Mouse (Mus musculus): ENCODE measurements at regions not wholly inside any gene's neighbourhood (a gene's known extent, or its start where the extent isn't known, plus 50 kb on each side); places are given as distances from the start of the nearest gene placed in this dataset.

- Histone ChIP-seq H3K36me3 (ENCODE audit: control insufficient read depth, insufficient read depth, low read length, poor library complexity, severe bottlenecking) (no peaks in the 10 kb centered on the region), H3K9ac (ENCODE audit: low read depth, poor library complexity, severe bottlenecking) (no peak overlapping the region), H3K27ac (ENCODE audit: insufficient read depth, low read length) (no peak overlapping the region), H3K4me1 (ENCODE audit: control insufficient read depth, insufficient read depth, low read length) (no peaks in the 10 kb centered on the region), H3K27me3 (ENCODE audit: control insufficient read depth, insufficient read depth, low read length, poor library complexity, severe bottlenecking) (no peaks in the 10 kb centered on the region), H3K9me3 (replicated peaks; ENCODE audit: control insufficient read depth, insufficient read depth, low read length, poor library complexity, severe bottlenecking) (0 out of 2 replicates have a peak, but pooled peaks cover 4% of the 10 kb centered on the region), H3K4me3 (ENCODE audit: low read depth, low read length) (no peak overlapping the region)
- TF ChIP-seq POLR2A (IDR thresholded peaks at IDR 0.05; ENCODE audit: insufficient read depth, low read length) (no peak), CTCF (IDR thresholded peaks at IDR 0.05; ENCODE audit: low read depth, low read length) (no peak), EP300 (IDR thresholded peaks at IDR 0.05; ENCODE audit: insufficient read depth, low read depth, low read length) (no peak)
Measured at GRCm38 (mm10) chr6:41194464-41194863, 107.6 kb upstream of the Try4 start.

- Histone ChIP-seq H3K4me1 (ENCODE audit: control insufficient read depth, insufficient read depth, low read length) (no peaks in the 10 kb centered on the region), H3K9ac (ENCODE audit: low read depth, poor library complexity, severe bottlenecking) (no peak overlapping the region), H3K36me3 (ENCODE audit: control insufficient read depth, insufficient read depth, low read length, poor library complexity, severe bottlenecking) (no peaks in the 10 kb centered on the region), H3K4me3 (ENCODE audit: low read depth, low read length) (no peak overlapping the region), H3K9me3 (replicated peaks; ENCODE audit: control insufficient read depth, insufficient read depth, low read length, poor library complexity, severe bottlenecking) (0 out of 2 replicates have a peak, but pooled peaks cover 4% of the 10 kb centered on the region), H3K27me3 (ENCODE audit: control insufficient read depth, insufficient read depth, low read length, poor library complexity, severe bottlenecking) (no peaks in the 10 kb centered on the region), H3K27ac (ENCODE audit: insufficient read depth, low read length) (no peak overlapping the region)
- TF ChIP-seq EP300 (IDR thresholded peaks at IDR 0.05; ENCODE audit: insufficient read depth, low read depth, low read length) (no peak), POLR2A (IDR thresholded peaks at IDR 0.05; ENCODE audit: insufficient read depth, low read length) (no peak), CTCF (IDR thresholded peaks at IDR 0.05; ENCODE audit: low read depth, low read length) (no peak)
Measured at GRCm38 (mm10) chr6:41191734-41192326, 110.2 kb upstream of the Try4 start.

GRCm38 (mm10) chr6:41188910-41189309 is 113.2 kb upstream of the Try4 start:
- Histone ChIP-seq H3K27ac (ENCODE audit: insufficient read depth, low read length) (no peak overlapping the region), H3K27me3 (ENCODE audit: control insufficient read depth, insufficient read depth, low read length, poor library complexity, severe bottlenecking) (no peaks in the 10 kb centered on the region), H3K9me3 (replicated peaks; ENCODE audit: control insufficient read depth, insufficient read depth, low read length, poor library complexity, severe bottlenecking) (no peaks in the 10 kb centered on the region), H3K4me1 (ENCODE audit: control insufficient read depth, insufficient read depth, low read length) (no peaks in the 10 kb centered on the region), H3K9ac (ENCODE audit: low read depth, poor library complexity, severe bottlenecking) (no peak overlapping the region), H3K36me3 (ENCODE audit: control insufficient read depth, insufficient read depth, low read length, poor library complexity, severe bottlenecking) (no peaks in the 10 kb centered on the region), H3K4me3 (ENCODE audit: low read depth, low read length) (no peak overlapping the region)
- no peak for TF ChIP-seq POLR2A (IDR thresholded peaks at IDR 0.05; ENCODE audit: insufficient read depth, low read length)
- TF ChIP-seq EP300 (IDR thresholded peaks at IDR 0.05; ENCODE audit: insufficient read depth, low read depth, low read length): no peak
- TF ChIP-seq CTCF (IDR thresholded peaks at IDR 0.05; ENCODE audit: low read depth, low read length): no peak

GRCm38 (mm10) chr6:41187966-41188365 is 114.1 kb upstream of the Try4 start:
- no peaks in the 10 kb centered on the region for H3K9me3 ChIP-seq (replicated peaks; ENCODE audit: control insufficient read depth, insufficient read depth, low read length, poor library complexity, severe bottlenecking)
- no peaks in the 10 kb centered on the region for H3K27me3 ChIP-seq (ENCODE audit: control insufficient read depth, insufficient read depth, low read length, poor library complexity, severe bottlenecking)
- TF ChIP-seq CTCF (IDR thresholded peaks at IDR 0.05; ENCODE audit: low read depth, low read length) (no peak), EP300 (IDR thresholded peaks at IDR 0.05; ENCODE audit: insufficient read depth, low read depth, low read length) (no peak), POLR2A (IDR thresholded peaks at IDR 0.05; ENCODE audit: insufficient read depth, low read length) (no peak)
- H3K9ac ChIP-seq (ENCODE audit: low read depth, poor library complexity, severe bottlenecking): no peak overlapping the region
- no peak overlapping the region for H3K27ac ChIP-seq (ENCODE audit: insufficient read depth, low read length)
- no peaks in the 10 kb centered on the region for H3K36me3 ChIP-seq (ENCODE audit: control insufficient read depth, insufficient read depth, low read length, poor library complexity, severe bottlenecking)
- no peak overlapping the region for H3K4me3 ChIP-seq (ENCODE audit: low read depth, low read length)
- H3K4me1 ChIP-seq (ENCODE audit: control insufficient read depth, insufficient read depth, low read length): no peaks in the 10 kb centered on the region

GRCm38 (mm10) chr6:41178896-41179295 is 123.2 kb upstream of the Try4 start:
- H3K9me3 ChIP-seq (replicated peaks; ENCODE audit: control insufficient read depth, insufficient read depth, low read length, poor library complexity, severe bottlenecking): no peaks in the 10 kb centered on the region
- no peaks in the 10 kb centered on the region for H3K4me1 ChIP-seq (ENCODE audit: control insufficient read depth, insufficient read depth, low read length)
- no peak for TF ChIP-seq POLR2A (IDR thresholded peaks at IDR 0.05; ENCODE audit: insufficient read depth, low read length)
- TF ChIP-seq EP300 (IDR thresholded peaks at IDR 0.05; ENCODE audit: insufficient read depth, low read depth, low read length): no peak
- TF ChIP-seq CTCF (IDR thresholded peaks at IDR 0.05; ENCODE audit: low read depth, low read length): no peak
- H3K36me3 ChIP-seq (ENCODE audit: control insufficient read depth, insufficient read depth, low read length, poor library complexity, severe bottlenecking): no peaks in the 10 kb centered on the region
- H3K27me3 ChIP-seq (ENCODE audit: control insufficient read depth, insufficient read depth, low read length, poor library complexity, severe bottlenecking): no peaks in the 10 kb centered on the region
- H3K9ac ChIP-seq (ENCODE audit: low read depth, poor library complexity, severe bottlenecking): no peak overlapping the region
- H3K4me3 ChIP-seq (ENCODE audit: low read depth, low read length): no peak overlapping the region
- no peak overlapping the region for H3K27ac ChIP-seq (ENCODE audit: insufficient read depth, low read length)

- H3K9ac ChIP-seq (ENCODE audit: low read depth, poor library complexity, severe bottlenecking): no peak overlapping the region
- H3K36me3 ChIP-seq (ENCODE audit: control insufficient read depth, insufficient read depth, low read length, poor library complexity, severe bottlenecking): no peaks in the 10 kb centered on the region
- TF ChIP-seq CTCF (IDR thresholded peaks at IDR 0.05; ENCODE audit: low read depth, low read length) (no peak), POLR2A (IDR thresholded peaks at IDR 0.05; ENCODE audit: insufficient read depth, low read length) (no peak), EP300 (IDR thresholded peaks at IDR 0.05; ENCODE audit: insufficient read depth, low read depth, low read length) (no peak)
- no peaks in the 10 kb centered on the region for H3K4me1 ChIP-seq (ENCODE audit: control insufficient read depth, insufficient read depth, low read length)
- H3K27me3 ChIP-seq (ENCODE audit: control insufficient read depth, insufficient read depth, low read length, poor library complexity, severe bottlenecking): no peaks in the 10 kb centered on the region
- no peak overlapping the region for H3K27ac ChIP-seq (ENCODE audit: insufficient read depth, low read length)
- no peaks in the 10 kb centered on the region for H3K9me3 ChIP-seq (replicated peaks; ENCODE audit: control insufficient read depth, insufficient read depth, low read length, poor library complexity, severe bottlenecking)
- H3K4me3 ChIP-seq (ENCODE audit: low read depth, low read length): no peak overlapping the region
Measured at GRCm38 (mm10) chr6:41178019-41178418, 124.0 kb upstream of the Try4 start.
